Comparison of ENCODE assay signal across 8 mouse cellular contexts in genomic region chr10:39536258-39536657, GRCm38 (mm10).
DNase-seq lines count a peak whose midpoint lies in the region; ATAC-seq and TF ChIP-seq lines count a peak whose summit lies in the region.

No protein-coding gene starts in this region.

- DNase-seq in brain, embryonic 14.5 days (ENCODE audit: low read depth), result peak; percentile 81
- peak; percentile 41 for DNase-seq in cerebellum, adult 8-10 months
- DNase-seq in limb, embryonic 10.5 days (ENCODE audit: low spot score), result no peak
- no peak for DNase-seq in spleen, adult 18-20 months
- DNase-seq in adrenal gland, adult 2 months, result no peak

- peaks cover 47% of the 10 kb centered on the region for H3K4me1 ChIP-seq in heart, embryonic 15.5 days (replicated peaks)
- peaks cover 75% of the 10 kb centered on the region for H3K4me1 ChIP-seq in limb, embryonic 10.5 days
- H3K4me1 ChIP-seq in stomach, embryonic 14.5 days (ENCODE audit: control insufficient read depth, insufficient read depth, low read length), result peaks cover 50% of the 10 kb centered on the region

- H3K36me3 ChIP-seq in heart, embryonic 15.5 days, result no peaks in the 10 kb centered on the region; the same call in 1 of the 2 replicates
- no peaks in the 10 kb centered on the region for H3K36me3 ChIP-seq in limb, embryonic 10.5 days
- no peaks in the 10 kb centered on the region for H3K36me3 ChIP-seq in stomach, embryonic 14.5 days (ENCODE audit: control insufficient read depth, insufficient read depth, low read length)

- WGBS in heart, embryonic 15.5 days, result 73% methylated on average over 11 of the region's 11 CpGs
- WGBS in limb, embryonic 10.5 days, result 90% methylated on average over 11 of the region's 11 CpGs
- whole genome bisulfite sequencing in stomach, embryonic 14.5 days, result 59% methylated on average over 11 of the region's 11 CpGs

- ATAC-seq in heart, embryonic 15.5 days (replicated peaks; ENCODE audit: insufficient number of reproducible peaks, insufficient read depth, low FRiP score, low read depth), result no peak
- no peak for ATAC-seq in stomach, embryonic 14.5 days (ENCODE audit: insufficient number of reproducible peaks, insufficient read depth, low FRiP score, low read depth)
- ATAC-seq in frontal cortex, adult (ENCODE audit: low TSS enrichment), result no peak

- no peaks in the 10 kb centered on the region for H3K27me3 ChIP-seq in heart, embryonic 15.5 days
- no peaks in the 10 kb centered on the region for H3K27me3 ChIP-seq in limb, embryonic 10.5 days (ENCODE audit: low read depth, poor library complexity, severe bottlenecking)
- no peaks in the 10 kb centered on the region for H3K27me3 ChIP-seq in stomach, embryonic 14.5 days (ENCODE audit: control insufficient read depth, insufficient read depth, low read length)

- H3K27ac ChIP-seq in heart, embryonic 15.5 days, result peak overlapping the region; percentile 42; the same call in 1 of the 2 replicates
- peak overlapping the region; percentile 85 for H3K27ac ChIP-seq in limb, embryonic 10.5 days
- H3K27ac ChIP-seq in stomach, embryonic 14.5 days (ENCODE audit: low read length), result peak overlapping the region; percentile 33; the same call in 1 of the 2 replicates

- H3K4me2 ChIP-seq in heart, embryonic 15.5 days, result no peak overlapping the region
- H3K4me2 ChIP-seq in stomach, embryonic 14.5 days (replicated peaks; ENCODE audit: low read depth, low read length), result no peak overlapping the region

- H3K9ac ChIP-seq in heart, embryonic 15.5 days, result no peak overlapping the region
- no peak overlapping the region for H3K9ac ChIP-seq in stomach, embryonic 14.5 days (replicated peaks; ENCODE audit: low read depth, low read length)

- no peak overlapping the region for H3K4me3 ChIP-seq in heart, embryonic 15.5 days
- H3K4me3 ChIP-seq in limb, embryonic 10.5 days, result no peak overlapping the region
- H3K4me3 ChIP-seq in stomach, embryonic 14.5 days (ENCODE audit: low read depth, low read length), result no peak overlapping the region

- TF ChIP-seq CTCF in brain, embryonic 14.5 days (IDR thresholded peaks at IDR 0.05; ENCODE audit: borderline replicate concordance, extremely low read depth, insufficient read depth, insufficient read length), result no peak

- TF ChIP-seq POLR2A in brain, embryonic 14.5 days (IDR thresholded peaks at IDR 0.05; ENCODE audit: borderline replicate concordance, extremely low read depth, insufficient read depth, insufficient read length, poor library complexity, severe bottlenecking), result no peak

- H3K9me3 ChIP-seq in heart, embryonic 15.5 days (replicated peaks), result no peaks in the 10 kb centered on the region
- H3K9me3 ChIP-seq in limb, embryonic 10.5 days (replicated peaks), result no peaks in the 10 kb centered on the region
- H3K9me3 ChIP-seq in stomach, embryonic 14.5 days (ENCODE audit: control insufficient read depth, low read depth, low read length), result no peaks in the 10 kb centered on the region

Comparison
In these comparisons a context has a peak if more than half of its experiments do, and no peak if none do; other contexts are left out.
1. DNase-seq: peak in brain, embryonic 14.5 days (single experiment) and cerebellum, adult 8-10 months (single experiment); none in limb, embryonic 10.5 days (single experiment), spleen, adult 18-20 months (0 of 2) and adrenal gland, adult 2 months (single experiment).
2. H3K27ac ChIP-seq: peak in every context shown above with its lines; median percentile 85 in limb, embryonic 10.5 days; 42 in heart, embryonic 15.5 days; 33 in stomach, embryonic 14.5 days.